Mouse (Mus musculus): Measurements from ENCODE around the gene Zscan21. TPM values are rescaled to one million over a fixed set of nuclear protein-coding genes. Genes with fewer than 3 reads are reported as not detected.

Gene Zscan21
- total RNA-seq (2014; rRNA removed) (14.7 and 15.4 TPM in 2 replicates), polyA plus RNA-seq (2015; fragmentation: Nextera tagmentation; extraction: Ambion mirVana) (50.3 and 52.1 TPM in 2 replicates)

GRCm38 (mm10) chr5:138116255-138117198 lies at the start of gene Zscan21:
Gene Zscan21, plus strand, starts transcription at chr5:138116903.
- Histone ChIP-seq H3K4me1 (ENCODE audit: insufficient read depth, low read length) (peaks cover 7% of the 10 kb centered on the region; the same call in 1 of the 2 replicates), H3K27me3 (ENCODE audit: insufficient read depth, low read length) (no peaks in the 10 kb centered on the region), H3K4me2 (ENCODE audit: low read depth, low read length) (peak within 1 kb of the TSS; percentile 65), H3K36me3 (ENCODE audit: insufficient read depth, low read length) (peaks cover 3% of the 10 kb centered on the region; the same call in 1 of the 2 replicates), H3K9ac (replicated peaks; ENCODE audit: low read length) (peak within 1 kb of the TSS; percentile 68), H3K27ac (peak within 1 kb of the TSS; percentile 92), H3K9me3 (ENCODE audit: low read length) (no peaks in the 10 kb centered on the region), H3K4me3 (ENCODE audit: low read length) (peak within 1 kb of the TSS; percentile 72)
- TF ChIP-seq CTCF (IDR thresholded peaks at IDR 0.05; ENCODE audit: low read depth): no peak
- WGBS: 7% methylated on average over 38 of the region's 38 CpGs
- ATAC-seq: peak; percentile 98
- DNase-seq (ENCODE audit: low spot score): peak; percentile 96

GRCm38 (mm10) chr5:138073803-138074202 lies 42.9 kb upstream of the Zscan21 start:
- H3K27ac ChIP-seq: no peak overlapping the region
- H3K9ac ChIP-seq (replicated peaks; ENCODE audit: low read length): no peak overlapping the region
- no peaks in the 10 kb centered on the region for H3K27me3 ChIP-seq (ENCODE audit: insufficient read depth, low read length)
- H3K4me3 ChIP-seq (ENCODE audit: low read length): no peak overlapping the region
- 89% methylated on average over 4 of the region's 4 CpGs for WGBS
- ATAC-seq (no peak), DNase-seq (ENCODE audit: low spot score) (no peak)
- TF ChIP-seq CTCF (IDR thresholded peaks at IDR 0.05; ENCODE audit: low read depth): no peak
- H3K36me3 ChIP-seq (ENCODE audit: insufficient read depth, low read length): no peaks in the 10 kb centered on the region
- no peaks in the 10 kb centered on the region for H3K9me3 ChIP-seq (ENCODE audit: low read length)
- no peak overlapping the region for H3K4me2 ChIP-seq (ENCODE audit: low read depth, low read length)
- H3K4me1 ChIP-seq (ENCODE audit: insufficient read depth, low read length): no peaks in the 10 kb centered on the region

- ATAC-seq: no peak
- H3K27ac ChIP-seq: no peak overlapping the region
- DNase-seq (ENCODE audit: low spot score): no peak
- H3K9me3 ChIP-seq (ENCODE audit: low read length): no peaks in the 10 kb centered on the region
- H3K9ac ChIP-seq (replicated peaks; ENCODE audit: low read length): no peak overlapping the region
- H3K27me3 ChIP-seq (ENCODE audit: insufficient read depth, low read length): no peaks in the 10 kb centered on the region
- no peaks in the 10 kb centered on the region for H3K36me3 ChIP-seq (ENCODE audit: insufficient read depth, low read length)
- no peak overlapping the region for H3K4me2 ChIP-seq (ENCODE audit: low read depth, low read length)
- H3K4me3 ChIP-seq (ENCODE audit: low read length): no peak overlapping the region
- 74% methylated on average over 3 of the region's 3 CpGs for WGBS
- TF ChIP-seq CTCF (IDR thresholded peaks at IDR 0.05; ENCODE audit: low read depth): no peak
- H3K4me1 ChIP-seq (ENCODE audit: insufficient read depth, low read length): no peaks in the 10 kb centered on the region
These were observed 41.0 kb upstream of the Zscan21 start for GRCm38 (mm10) chr5:138075684-138076083.

DNA sequence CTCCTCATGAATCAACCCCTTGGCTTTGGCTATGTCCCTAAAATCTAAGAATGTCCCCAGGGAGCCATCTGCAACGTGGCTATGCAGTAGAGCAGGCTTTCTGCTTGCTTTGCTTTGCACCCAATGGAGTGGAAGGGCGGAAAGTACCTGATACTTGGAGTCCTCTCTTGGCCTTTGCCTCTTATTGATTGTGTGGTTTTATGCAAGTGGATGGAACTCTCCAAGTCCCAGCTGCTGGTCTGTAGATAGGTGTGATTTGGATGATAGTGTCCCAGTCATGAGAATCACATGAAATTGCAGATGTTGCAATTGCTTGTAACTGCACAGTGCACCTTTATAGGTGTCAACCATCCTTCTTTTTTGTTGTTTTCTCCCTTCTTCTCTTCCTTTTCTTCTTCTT lies 40.6 kb upstream of the Zscan21 start:
- TF ChIP-seq CTCF (IDR thresholded peaks at IDR 0.05; ENCODE audit: low read depth): no peak
- no peaks in the 10 kb centered on the region for H3K9me3 ChIP-seq (ENCODE audit: low read length)
- H3K9ac ChIP-seq (replicated peaks; ENCODE audit: low read length): no peak overlapping the region
- H3K4me2 ChIP-seq (ENCODE audit: low read depth, low read length): no peak overlapping the region
- no peaks in the 10 kb centered on the region for H3K27me3 ChIP-seq (ENCODE audit: insufficient read depth, low read length)
- ATAC-seq: no peak
- no peaks in the 10 kb centered on the region for H3K36me3 ChIP-seq (ENCODE audit: insufficient read depth, low read length)
- no peaks in the 10 kb centered on the region for H3K4me1 ChIP-seq (ENCODE audit: insufficient read depth, low read length)
- DNase-seq (ENCODE audit: low spot score): no peak
- H3K27ac ChIP-seq: no peak overlapping the region
- H3K4me3 ChIP-seq (ENCODE audit: low read length): no peak overlapping the region
- WGBS: 58% methylated on average over 2 of the region's 2 CpGs

DNA sequence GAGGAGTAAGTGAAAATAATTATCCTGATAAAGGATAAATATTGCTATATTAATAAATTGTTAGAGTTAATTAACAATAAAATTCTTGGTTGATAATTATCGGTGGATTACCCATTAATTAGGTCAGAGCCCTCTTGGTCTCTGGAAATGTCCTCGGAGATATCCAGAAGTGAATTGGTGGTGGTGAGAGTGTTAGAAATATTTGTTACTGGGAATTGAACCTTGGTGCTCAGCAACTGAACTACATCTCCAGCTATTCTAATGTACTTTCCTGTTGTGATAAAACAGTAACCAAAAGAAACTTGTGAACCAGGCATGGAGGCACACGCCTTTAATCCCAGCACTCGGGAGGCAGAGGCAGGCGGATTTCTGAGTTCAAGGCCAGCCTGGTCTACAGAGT lies 36.2 kb upstream of the Zscan21 start:
- WGBS: 90% methylated on average over 5 of the region's 5 CpGs
- ATAC-seq: no peak
- Histone ChIP-seq H3K4me3 (ENCODE audit: low read length) (no peak overlapping the region), H3K4me1 (ENCODE audit: insufficient read depth, low read length) (no peaks in the 10 kb centered on the region), H3K36me3 (ENCODE audit: insufficient read depth, low read length) (no peaks in the 10 kb centered on the region), H3K27ac (no peak overlapping the region), H3K4me2 (ENCODE audit: low read depth, low read length) (no peak overlapping the region), H3K9me3 (ENCODE audit: low read length) (no peaks in the 10 kb centered on the region), H3K9ac (replicated peaks; ENCODE audit: low read length) (no peak overlapping the region), H3K27me3 (ENCODE audit: insufficient read depth, low read length) (no peaks in the 10 kb centered on the region)
- TF ChIP-seq CTCF (IDR thresholded peaks at IDR 0.05; ENCODE audit: low read depth): no peak
- no peak for DNase-seq (ENCODE audit: low spot score)

GRCm38 (mm10) chr5:138081446-138081845 lies 35.3 kb upstream of the Zscan21 start:
- WGBS: 79% methylated on average over 9 of the region's 9 CpGs
- Histone ChIP-seq H3K4me1 (ENCODE audit: insufficient read depth, low read length) (no peaks in the 10 kb centered on the region), H3K4me2 (ENCODE audit: low read depth, low read length) (no peak overlapping the region), H3K27ac (no peak overlapping the region), H3K36me3 (ENCODE audit: insufficient read depth, low read length) (no peaks in the 10 kb centered on the region), H3K9ac (replicated peaks; ENCODE audit: low read length) (no peak overlapping the region), H3K27me3 (ENCODE audit: insufficient read depth, low read length) (no peaks in the 10 kb centered on the region), H3K9me3 (ENCODE audit: low read length) (no peaks in the 10 kb centered on the region), H3K4me3 (ENCODE audit: low read length) (no peak overlapping the region)
- TF ChIP-seq CTCF (IDR thresholded peaks at IDR 0.05; ENCODE audit: low read depth): no peak
- DNase-seq (ENCODE audit: low spot score) (no peak), ATAC-seq (no peak)

Measured in hindbrain, postnatal 0 days (tissue).